Mouse (Mus musculus) hindbrain, embryonic 11.5 days (tissue): ENCODE results near the gene Pde4d. TPM values are rescaled to one million over a fixed set of nuclear protein-coding genes. Genes with fewer than 3 reads are reported as not detected.

Experiments
- ATAC-seq: fragments of 200-750 bp; cut with Nextera tagmentation; 2 replicates; pipeline ENCODE4 v1.8.0; 2017; ENCODE audit warnings: mild to moderate bottlenecking, moderate TSS enrichment, moderate library complexity; ENCODE audit not compliant: low FRiP score
- DNase-seq: peaks from one replicate; pipeline ENCODE4 v3.0.0-alpha.2; 2015; ENCODE audit warnings: low spot score
- H3K27ac ChIP-seq: fragments of 300-500 bp; sonication (generic); 2 replicates; pipeline ENCODE4 v1.5.1; 2014; ENCODE audit warnings: mild to moderate bottlenecking, low read depth, low read length
- H3K27me3 ChIP-seq: fragments of 300-500 bp; sonication (generic); 2 replicates; pipeline ENCODE4 v1.6.1; 2014; ENCODE audit warnings: mild to moderate bottlenecking, low read length, moderate library complexity, mixed read lengths; ENCODE audit not compliant: control insufficient read depth, insufficient read depth
- H3K36me3 ChIP-seq: fragments of 300-500 bp; sonication (generic); 2 replicates; pipeline ENCODE4 v1.6.1; 2014; ENCODE audit warnings: mild to moderate bottlenecking, low read length, moderate library complexity, mixed read lengths; ENCODE audit not compliant: control insufficient read depth, insufficient read depth
- H3K4me1 ChIP-seq: fragments of 300-500 bp; sonication (generic); replicated peaks from 2 replicates; pipeline ENCODE4 v1.6.1; 2014; ENCODE audit warnings: low read length, mixed read lengths; ENCODE audit not compliant: control insufficient read depth, insufficient read depth
- H3K4me2 ChIP-seq: fragments of 300-500 bp; sonication (generic); replicated peaks from 2 replicates; pipeline ENCODE4 v1.6.1; 2014; ENCODE audit warnings: mild to moderate bottlenecking, low read depth, low read length
- H3K4me3 ChIP-seq: fragments of 300-500 bp; sonication (generic); 2 replicates; pipeline ENCODE4 v1.5.1; 2014; ENCODE audit warnings: low read depth, low read length
- H3K9ac ChIP-seq: fragments of 300-500 bp; sonication (generic); 2 replicates; pipeline ENCODE4 v1.6.1; 2014; ENCODE audit warnings: low read depth, low read length
- H3K9me3 ChIP-seq: fragments of 300-500 bp; sonication (generic); 2 replicates; pipeline ENCODE4 v1.6.1; 2016; ENCODE audit warnings: low read length; ENCODE audit not compliant: control insufficient read depth
- WGBS: fragments of 180-500 bp; shearing (Covaris S2); extraction: QIAGEN DNeasy Blood & Tissue Kit; methylation state at CpG from one replicate; pipeline ENCODE4 v1.1.7; 2014; 5-methylcytosine and 5-hydroxymethylcytosine counted together
- polyA plus RNA-seq: library from polyadenylated mRNA; unstranded; fragments of >200 nt; fragmentation: Nextera tagmentation; extraction: Ambion mirVana; gene quantifications from 2 replicates; pipeline ENCODE4 v1.2.1, GENCODE M21; 2014

The Pde4d gene
- polyA plus RNA-seq, 1 experiment from 2014 or later, result 18.3 TPM

DNA sequence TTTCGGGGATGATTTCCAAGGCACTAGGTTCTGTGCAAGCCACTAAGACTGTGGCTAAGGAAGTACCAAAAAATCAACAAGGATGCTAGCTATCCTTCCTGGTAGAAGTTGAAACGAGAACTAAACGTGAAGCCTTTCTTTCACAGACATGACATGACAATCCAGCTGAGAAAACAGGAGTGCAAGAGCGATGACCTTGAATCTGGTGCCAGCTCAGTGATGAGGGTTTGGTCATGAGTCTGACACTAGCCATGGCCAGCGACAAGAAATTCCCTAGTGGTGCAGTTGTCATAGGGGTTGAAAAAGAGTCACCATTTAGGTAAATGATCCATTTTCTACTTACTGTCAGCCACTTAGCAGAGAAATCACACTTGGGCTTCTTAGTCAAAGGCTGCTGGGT lies 1466.2 kb downstream of the Pde4d start:
- H3K4me1 ChIP-seq, result no peaks in the 10 kb centered on the region; the same call in 1 of the 2 replicates
- H3K36me3 ChIP-seq, result no peaks in the 10 kb centered on the region
- no peak for ATAC-seq
- no peak overlapping the region for H3K4me3 ChIP-seq
- H3K9me3 ChIP-seq, result no peaks in the 10 kb centered on the region
- WGBS, result 65% methylated on average over 5 of the region's 5 CpGs
- no peaks in the 10 kb centered on the region for H3K27me3 ChIP-seq
- no peak for DNase-seq
- no peak overlapping the region for H3K27ac ChIP-seq
- no peak overlapping the region for H3K9ac ChIP-seq
- no peak overlapping the region for H3K4me2 ChIP-seq

- Histone ChIP-seq H3K36me3 (no peaks in the 10 kb centered on the region), H3K4me1 (no peaks in the 10 kb centered on the region), H3K27ac (no peak overlapping the region), H3K9ac (no peak overlapping the region), H3K9me3 (no peaks in the 10 kb centered on the region), H3K4me3 (no peak overlapping the region), H3K27me3 (no peaks in the 10 kb centered on the region), H3K4me2 (no peak overlapping the region)
- WGBS, result 94% methylated on average over 10 of the region's 10 CpGs
- ATAC-seq (no peak), DNase-seq (no peak)
Observed at GRCm38 (mm10) chr13:109917551-109917950, 1467.8 kb downstream of the Pde4d start.

DNA sequence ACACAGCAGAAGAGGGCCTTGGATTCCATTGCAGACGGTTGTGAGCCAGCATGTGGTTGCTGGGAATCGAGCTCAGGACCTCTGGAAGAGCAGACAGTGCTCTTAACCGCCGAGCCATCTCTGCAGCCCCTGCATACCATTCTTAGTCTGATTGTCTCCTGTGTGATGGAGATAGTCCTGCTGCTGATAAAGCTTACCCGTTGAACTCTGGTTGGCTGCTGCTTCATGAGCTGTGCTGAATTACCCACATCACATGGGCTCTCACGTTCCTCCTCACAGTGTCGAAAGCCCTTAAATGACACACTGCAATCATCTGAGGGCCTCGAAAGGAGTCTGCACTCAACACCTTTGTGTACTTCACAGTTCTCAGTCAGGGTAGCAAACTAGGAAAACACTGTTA lies 1468.9 kb downstream of the Pde4d start:
- Histone ChIP-seq H3K27me3 (no peaks in the 10 kb centered on the region), H3K36me3 (no peaks in the 10 kb centered on the region), H3K27ac (no peak overlapping the region), H3K9me3 (no peaks in the 10 kb centered on the region), H3K4me1 (no peaks in the 10 kb centered on the region), H3K4me3 (no peak overlapping the region), H3K4me2 (no peak overlapping the region), H3K9ac (no peak overlapping the region)
- DNase-seq (no peak), ATAC-seq (no peak)
- 76% methylated on average over 8 of the region's 8 CpGs for WGBS

GRCm38 (mm10) chr13:109920256-109920655 lies 1470.5 kb downstream of the Pde4d start:
- H3K27ac ChIP-seq, result no peak overlapping the region
- H3K27me3 ChIP-seq, result no peaks in the 10 kb centered on the region
- ATAC-seq, result no peak
- 82% methylated on average over 6 of the region's 6 CpGs for WGBS
- H3K9me3 ChIP-seq, result no peaks in the 10 kb centered on the region
- no peak overlapping the region for H3K4me3 ChIP-seq
- H3K4me1 ChIP-seq, result no peaks in the 10 kb centered on the region
- DNase-seq, result no peak
- H3K9ac ChIP-seq, result no peak overlapping the region
- H3K36me3 ChIP-seq, result no peaks in the 10 kb centered on the region
- H3K4me2 ChIP-seq, result no peak overlapping the region

DNA sequence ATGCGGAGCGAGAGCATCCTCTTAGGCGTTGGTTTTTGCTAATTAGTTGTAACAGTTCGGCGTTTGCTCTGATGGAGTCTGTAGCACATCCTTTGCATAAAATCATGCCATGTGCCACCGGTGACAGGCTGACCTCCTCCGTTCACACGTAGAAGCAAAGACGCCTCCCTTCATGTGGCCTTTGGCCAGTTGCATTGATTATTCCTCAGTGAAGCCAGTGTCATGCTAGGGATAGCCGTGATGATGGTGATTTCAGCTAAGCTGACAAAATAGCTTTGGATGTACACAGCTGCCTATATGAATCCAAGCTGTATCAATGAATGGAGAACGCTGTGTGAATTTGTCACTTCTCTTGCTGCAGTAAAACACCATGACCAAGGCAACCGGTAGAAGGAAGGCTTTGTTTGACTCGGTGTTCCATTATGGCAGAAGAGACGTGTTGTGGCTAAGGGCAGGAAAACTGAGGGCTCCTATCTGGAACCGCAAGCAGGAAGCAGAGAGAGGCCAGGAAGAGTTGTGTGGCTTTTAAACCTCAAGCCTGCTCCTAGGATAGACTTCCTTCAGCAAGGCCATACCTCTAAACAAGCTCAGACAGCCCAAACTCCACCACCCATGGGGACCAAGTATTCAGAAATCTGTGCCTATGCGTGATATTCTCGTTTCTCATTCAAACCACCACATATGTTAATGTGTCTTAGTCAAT lies 1471.7 kb downstream of the Pde4d start:
- no peaks in the 10 kb centered on the region for H3K36me3 ChIP-seq
- H3K27me3 ChIP-seq, result no peaks in the 10 kb centered on the region
- DNase-seq (no peak), ATAC-seq (no peak)
- H3K9ac ChIP-seq, result no peak overlapping the region
- no peaks in the 10 kb centered on the region for H3K4me1 ChIP-seq
- H3K4me3 ChIP-seq, result no peak overlapping the region
- 89% methylated on average over 17 of the region's 17 CpGs for WGBS
- no peak overlapping the region for H3K27ac ChIP-seq
- no peaks in the 10 kb centered on the region for H3K9me3 ChIP-seq
- H3K4me2 ChIP-seq, result no peak overlapping the region

DNA sequence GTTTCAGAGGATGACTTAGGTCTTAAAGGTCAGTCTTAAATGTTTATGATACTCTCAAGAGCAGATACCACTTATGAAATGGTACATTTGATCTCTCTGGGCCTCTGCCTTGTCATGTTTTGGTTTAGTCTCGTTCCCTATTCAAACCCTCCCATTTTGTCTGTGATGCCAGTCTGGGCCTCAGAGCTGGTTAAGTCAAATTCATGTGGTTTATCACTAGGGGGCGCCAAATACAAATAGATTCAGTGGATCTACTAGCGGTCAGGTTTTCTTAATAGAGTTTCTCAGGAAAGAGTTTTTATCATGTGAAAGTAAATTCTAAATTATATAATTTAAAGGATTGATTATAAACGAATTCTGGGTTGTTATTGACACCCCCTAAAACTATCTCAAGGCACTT lies 1472.5 kb downstream of the Pde4d start:
- H3K27me3 ChIP-seq, result no peaks in the 10 kb centered on the region
- peak; percentile 82 for DNase-seq
- WGBS, result 2% methylated on average over 4 of the region's 4 CpGs
- H3K4me3 ChIP-seq, result no peak overlapping the region
- H3K4me1 ChIP-seq, result no peaks in the 10 kb centered on the region
- no peak overlapping the region for H3K4me2 ChIP-seq
- no peak for ATAC-seq
- H3K27ac ChIP-seq, result no peak overlapping the region
- H3K9me3 ChIP-seq, result no peaks in the 10 kb centered on the region
- H3K9ac ChIP-seq, result no peak overlapping the region
- no peaks in the 10 kb centered on the region for H3K36me3 ChIP-seq

DNA sequence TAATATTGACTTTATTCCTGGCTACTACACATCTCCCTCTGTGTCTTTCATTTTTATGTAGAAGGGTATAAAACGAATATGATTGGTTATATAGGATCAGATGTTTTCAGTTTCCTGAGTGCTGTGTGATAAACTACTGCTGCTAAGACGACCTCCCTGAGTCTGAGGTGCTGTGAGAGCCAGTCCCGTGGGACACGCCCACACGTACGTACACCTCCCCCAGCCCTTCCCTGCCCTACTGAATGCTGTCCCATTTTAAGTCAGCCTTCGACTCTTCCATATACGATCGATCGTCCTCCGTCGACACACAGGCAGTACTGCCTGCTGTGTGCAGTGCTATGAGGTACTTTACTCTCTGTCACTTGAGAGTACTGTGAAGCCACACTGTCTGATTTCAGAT lies 1473.0 kb downstream of the Pde4d start:
- H3K4me2 ChIP-seq, result no peak overlapping the region
- no peaks in the 10 kb centered on the region for H3K27me3 ChIP-seq
- H3K4me3 ChIP-seq, result no peak overlapping the region
- 75% methylated on average over 12 of the region's 12 CpGs for WGBS
- no peak for DNase-seq
- no peaks in the 10 kb centered on the region for H3K9me3 ChIP-seq
- H3K4me1 ChIP-seq, result no peaks in the 10 kb centered on the region
- no peak overlapping the region for H3K27ac ChIP-seq
- no peak for ATAC-seq
- H3K36me3 ChIP-seq, result no peaks in the 10 kb centered on the region
- H3K9ac ChIP-seq, result no peak overlapping the region

DNA sequence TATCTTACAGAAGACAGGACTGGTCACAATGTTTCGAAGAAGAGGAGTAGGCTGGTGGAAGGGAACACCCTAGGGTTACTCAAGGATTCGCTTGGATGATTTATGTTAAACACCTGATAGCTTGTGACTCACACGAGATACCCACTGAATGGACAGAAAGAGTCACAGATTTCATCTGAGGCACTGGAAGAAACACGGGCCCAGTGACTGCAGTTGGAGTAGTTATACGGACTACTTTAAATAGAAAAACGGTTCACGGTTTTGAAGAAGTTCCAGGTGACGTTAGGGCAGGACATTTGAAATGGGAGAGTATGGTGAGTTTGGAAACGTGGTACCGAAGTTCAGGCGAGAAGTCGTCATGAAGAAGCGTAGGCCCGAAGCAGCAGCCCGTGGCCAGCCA lies 1475.0 kb downstream of the Pde4d start:
- Histone ChIP-seq H3K27ac (no peak overlapping the region), H3K36me3 (no peaks in the 10 kb centered on the region), H3K4me3 (no peak overlapping the region), H3K27me3 (no peaks in the 10 kb centered on the region), H3K9me3 (no peaks in the 10 kb centered on the region), H3K4me2 (no peak overlapping the region), H3K9ac (no peak overlapping the region), H3K4me1 (no peaks in the 10 kb centered on the region)
- no peak for ATAC-seq
- DNase-seq, result no peak
- 95% methylated on average over 15 of the region's 15 CpGs for WGBS

DNA sequence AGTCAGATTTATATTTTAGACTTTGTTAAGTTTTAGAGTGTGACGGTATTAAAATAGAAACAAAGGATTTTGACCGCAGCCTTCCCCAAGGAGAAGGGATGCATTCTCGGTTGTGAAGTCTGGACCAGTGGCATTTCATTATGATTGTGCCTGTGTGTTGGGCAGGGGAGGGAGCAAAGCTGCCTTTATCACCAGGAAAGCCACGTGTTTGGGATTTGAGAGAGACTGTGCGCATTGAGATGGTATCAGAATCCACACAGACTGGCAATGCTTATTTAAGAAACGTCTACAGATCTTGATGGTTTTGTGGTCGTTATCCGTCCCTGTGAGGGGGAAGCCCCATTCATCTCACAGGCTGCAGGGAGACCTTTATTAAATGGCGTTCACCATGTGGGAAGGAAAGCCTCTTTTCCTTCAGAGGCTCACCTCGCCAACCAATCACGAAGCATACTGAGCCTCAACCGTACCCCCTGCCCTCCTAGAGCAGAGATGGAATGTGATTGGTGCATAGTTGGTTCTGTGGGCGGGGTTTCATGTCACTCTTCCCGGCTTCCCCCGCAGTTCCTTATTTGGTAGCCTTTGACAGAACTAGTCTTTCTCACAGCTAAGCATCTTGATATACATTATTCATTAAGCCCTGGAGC lies 1476.7 kb downstream of the Pde4d start:
- peak; percentile 79 for DNase-seq
- Histone ChIP-seq H3K4me1 (no peaks in the 10 kb centered on the region), H3K36me3 (no peaks in the 10 kb centered on the region), H3K9ac (no peak overlapping the region), H3K4me2 (peak overlapping the region; percentile 9; the same call in 1 of the 2 replicates), H3K27me3 (no peaks in the 10 kb centered on the region), H3K9me3 (no peaks in the 10 kb centered on the region), H3K27ac (no peak overlapping the region), H3K4me3 (no peak overlapping the region)
- 33% methylated on average over 15 of the region's 15 CpGs for WGBS
- peak; percentile 96 for ATAC-seq
